ENCODE assay signal across 11 mouse cellular contexts in the genomic region with DNA sequence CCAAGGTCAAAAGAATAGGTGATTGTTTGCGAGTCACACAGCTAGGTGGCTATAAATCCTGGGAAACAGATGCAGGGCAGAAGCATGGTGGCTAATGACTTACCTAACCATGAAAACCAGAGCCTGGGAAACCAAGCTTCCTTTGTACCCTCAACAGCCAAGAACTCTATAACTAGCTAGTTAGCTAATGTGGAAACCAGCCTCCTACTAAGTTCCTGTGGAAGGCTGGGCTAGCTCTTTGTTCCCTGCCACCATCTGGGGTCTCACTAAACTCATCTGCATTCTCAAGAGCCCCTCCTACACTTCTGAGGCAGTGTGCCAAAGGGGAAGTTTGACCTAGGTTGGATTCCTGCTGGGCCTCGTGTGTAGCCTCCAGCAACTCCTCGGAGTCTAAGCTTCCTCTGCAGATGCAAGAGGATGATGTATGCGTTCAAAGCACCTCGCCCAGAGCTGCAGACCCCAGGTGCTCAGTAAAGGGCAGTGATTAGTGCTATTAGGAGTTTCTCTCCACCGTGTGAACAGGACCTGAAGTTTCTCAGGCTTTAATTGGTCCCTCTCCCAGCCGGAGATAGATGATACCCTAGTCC.
DNase-seq lines count a peak whose midpoint lies in the region; ATAC-seq and TF ChIP-seq lines count a peak whose summit lies in the region.
"Had no signal": no experiment of that assay in that cellular context is flagged by ENCODE, and none has a peak within 500 bp of the region (broad histone marks: within the 10 kb centered on the region; RNA-seq: fewer than 3 reads in every experiment).

No protein-coding gene starts in this region.

- no peak overlapping the region for H3K27ac ChIP-seq in ES-E14 (ENCODE audit: insufficient read depth, low read depth, low read length, poor library complexity, severe bottlenecking)
- H3K27ac ChIP-seq in hindbrain, embryonic 10.5 days, result peak overlapping the region; percentile 71
- no peak overlapping the region for H3K27ac ChIP-seq in liver, postnatal 0 days (ENCODE audit: low read depth)
- H3K27ac ChIP-seq: heart, embryonic 15.5 days had no signal

- no peak for TF ChIP-seq EP300 in liver, postnatal 0 days (IDR thresholded peaks at IDR 0.05; ENCODE audit: low read depth)

- H3K4me1 ChIP-seq in ES-E14 (ENCODE audit: control insufficient read depth in 2 of 2, insufficient read depth in 2 of 2, low read length in 2 of 2, poor library complexity in 1 of 2), result peaks cover 2% of the 10 kb centered on the region in 2 experiments; a peak in 1 of 4 replicates
- peaks cover 23% of the 10 kb centered on the region for H3K4me1 ChIP-seq in hindbrain, embryonic 10.5 days (replicated peaks)
- H3K4me1 ChIP-seq in liver, postnatal 0 days (ENCODE audit: insufficient read depth), result no peaks in the 10 kb centered on the region
- H3K4me1 ChIP-seq: heart, embryonic 15.5 days had no signal

- 41% methylated on average over 7 of the region's 7 CpGs for WGBS in hindbrain, embryonic 10.5 days
- WGBS in liver, postnatal 0 days (ENCODE audit: insufficient replicate concordance), result 46% methylated on average over 7 of the region's 7 CpGs

- ATAC-seq in megakaryocyte progenitor cell, adult 5-6 weeks (replicated peaks; ENCODE audit: poor library complexity), result 0 out of 2 replicates have a peak, but pooled peaks have one; percentile 9
- no peak for ATAC-seq in erythroblast, adult 5-6 weeks (replicated peaks; ENCODE audit: low FRiP score, poor library complexity, severe bottlenecking)
- ATAC-seq in liver, postnatal 0 days, result no peak

- in situ Hi-C loops in ES-E14 (cut with MboI; ENCODE audit: low sequenced_read_pairs in 2 of 2, unreplicated experiment in 2 of 2), result no loop called here

- no peaks in the 10 kb centered on the region for H3K27me3 ChIP-seq in hindbrain, embryonic 10.5 days (ENCODE audit: insufficient read depth, poor library complexity, severe bottlenecking)
- no peaks in the 10 kb centered on the region for H3K27me3 ChIP-seq in liver, postnatal 0 days (ENCODE audit: insufficient read depth, low read length)
- H3K27me3 ChIP-seq: heart, embryonic 15.5 days had no signal

- H3K9ac ChIP-seq in ES-E14 (ENCODE audit: insufficient read depth, low read depth, low read length, poor library complexity, severe bottlenecking), result no peak overlapping the region
- H3K9ac ChIP-seq in liver, postnatal 0 days (replicated peaks), result no peak overlapping the region
- H3K9ac ChIP-seq: heart, embryonic 15.5 days had no signal

- peaks cover 4% of the 10 kb centered on the region; the same call in 1 of the 2 replicates for H3K36me3 ChIP-seq in ES-E14 (ENCODE audit: control insufficient read depth, insufficient read depth, low read length, poor library complexity, severe bottlenecking)
- H3K36me3 ChIP-seq in hindbrain, embryonic 10.5 days, result peaks cover 59% of the 10 kb centered on the region
- 0 out of 2 replicates have a peak, but pooled peaks cover 6% of the 10 kb centered on the region for H3K36me3 ChIP-seq in liver, postnatal 0 days (replicated peaks; ENCODE audit: insufficient read depth, low read length)
- H3K36me3 ChIP-seq: heart, embryonic 15.5 days had no signal

- no peak for TF ChIP-seq CTCF in liver, postnatal 0 days (IDR thresholded peaks at IDR 0.05; ENCODE audit: low read depth)

- H3K4me3 ChIP-seq in ES-E14 (ENCODE audit: insufficient read depth in 1 of 2, low read depth in 1 of 2, low read length in 2 of 2, poor library complexity in 1 of 2, severe bottlenecking in 1 of 2), result no peak overlapping the region
- H3K4me3 ChIP-seq in hindbrain, embryonic 10.5 days, result no peak overlapping the region
- no peak overlapping the region for H3K4me3 ChIP-seq in liver, postnatal 0 days (ENCODE audit: low read depth, low read length)
- H3K4me3 ChIP-seq: heart, embryonic 15.5 days had no signal

- peak; percentile 46 for DNase-seq in embryo, embryonic 11 days
- DNase-seq in embryo, embryonic 9.5 days (ENCODE audit: extremely low spot score), result no peak
- peak; percentile 73 for DNase-seq in ES-E14 (ENCODE audit: low read depth, low spot score)
- peak; percentile 28 for DNase-seq in hindbrain, embryonic 10.5 days (ENCODE audit: low spot score)
- DNase-seq in left cerebral cortex, adult 11 months (ENCODE audit: low spot score), result no peak
- no peak for DNase-seq in liver, postnatal 0 days
- DNase-seq: lung, postnatal 14 days; thymus, postnatal 36 days had no signal

- no peak overlapping the region for H3K4me2 ChIP-seq in liver, postnatal 0 days (ENCODE audit: low read depth, low read length)
- H3K4me2 ChIP-seq: heart, embryonic 15.5 days had no signal

- H3K9me3 ChIP-seq in ES-E14 (ENCODE audit: control insufficient read depth, insufficient read depth, low read depth, low read length), result no peaks in the 10 kb centered on the region
- H3K9me3 ChIP-seq in hindbrain, embryonic 10.5 days, result no peaks in the 10 kb centered on the region
- no peaks in the 10 kb centered on the region for H3K9me3 ChIP-seq in liver, postnatal 0 days (ENCODE audit: low read length)
- H3K9me3 ChIP-seq: heart, embryonic 15.5 days had no signal

TF ChIP-seq in ES-E14, 5 proteins besides CTCF, POLR2A, EP300 and RAD21:
- no peak for TF ChIP-seq MAFK (IDR thresholded peaks at IDR 0.05; ENCODE audit: insufficient read depth, low read depth, low read length)
- TF ChIP-seq ZNF384 (IDR thresholded peaks at IDR 0.05; ENCODE audit: low read depth, low read length), result no peak
- no peak for TF ChIP-seq ZC3H11A (IDR thresholded peaks at IDR 0.05; ENCODE audit: borderline replicate concordance, low read depth, low read length)
- no peak for TF ChIP-seq CHD2 (IDR thresholded peaks at IDR 0.05; ENCODE audit: low read depth, low read length)
- TF ChIP-seq HCFC1 (IDR thresholded peaks at IDR 0.05; ENCODE audit: borderline replicate concordance, insufficient read depth, low read length), result no peak

Comparison
In these comparisons a context has a peak if more than half of its experiments do, and no peak if none do; other contexts are left out.
1. DNase-seq: peak in embryo, embryonic 11 days (single experiment), ES-E14 (single experiment) and hindbrain, embryonic 10.5 days (single experiment); none in embryo, embryonic 9.5 days (single experiment), left cerebral cortex, adult 11 months (single experiment) and liver, postnatal 0 days (single experiment).